Mouse (Mus musculus): ENCODE measurements around the gene Rnf212. TPM values are rescaled to one million over a fixed set of nuclear protein-coding genes. Genes with fewer than 3 reads are reported as not detected.

Rnf212 gene
- polyA plus RNA-seq, 1 experiment from 2014 or later, result not detected

DNA sequence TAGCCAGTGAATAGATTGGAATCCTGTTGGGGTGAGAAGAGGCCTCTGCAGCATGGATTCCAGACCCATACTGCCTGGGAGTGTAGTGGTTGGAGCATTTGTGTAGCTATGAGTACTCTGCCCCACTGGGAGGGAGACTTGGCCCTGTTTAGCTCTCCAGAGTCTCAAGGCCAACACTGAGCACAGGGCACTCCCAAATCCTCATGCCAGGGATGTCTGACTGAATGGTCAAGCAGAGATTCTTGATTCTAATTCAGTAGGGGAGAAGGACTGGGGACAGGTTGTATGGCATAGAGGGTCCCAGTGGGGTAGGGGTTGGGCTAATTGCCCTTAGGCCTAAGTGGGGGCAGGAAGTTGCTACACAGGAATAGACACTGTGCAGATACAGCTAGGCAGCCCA lies 61.1 kb downstream of the Rnf212 start:
- TF ChIP-seq CTCF (IDR thresholded peaks at IDR 0.05), result no peak
- in situ Hi-C loops (cut with MboI; ENCODE audit: low pct_unique_long_range_greater_than_20kb), result no loop called here
- POLR2A ChIA-PET, result interaction anchor here (1.1 kb wide), 1 partner anchor 15 kb away, joined by 5 read pairs; no protein-coding TSS in a partner anchor
- DNase-seq (ENCODE audit: low read depth, low spot score) (no peak), ATAC-seq (no peak)
- CTCF ChIA-PET, result interaction anchor here (1.0 to 3.9 kb wide), 3 partner anchors 12 to 22 kb away, joined by 3 to 23 read pairs (median 11); partner anchors contain the start of gene Fgfrl1
- H3K27me3 ChIP-seq, result no peaks in the 10 kb centered on the region

DNA sequence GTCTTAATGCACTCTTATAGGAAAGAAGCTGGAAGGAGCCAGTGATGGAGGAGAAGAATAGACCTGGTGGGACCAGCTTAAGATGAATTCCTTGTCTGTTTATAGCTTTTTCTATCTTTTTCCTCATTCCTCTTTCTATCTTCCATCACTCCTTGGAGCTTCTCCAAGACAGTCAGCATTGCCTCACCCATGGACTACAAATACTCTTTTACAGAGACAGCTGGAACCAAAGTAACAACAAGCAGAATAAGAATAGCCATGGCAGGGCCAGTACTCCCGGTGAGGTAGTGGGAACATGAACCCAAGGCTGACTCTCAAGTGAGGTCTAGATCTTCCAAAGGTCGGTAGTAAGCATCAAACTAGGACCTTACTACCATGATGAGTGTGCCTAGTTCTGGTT lies 61.7 kb downstream of the Rnf212 start:
- H3K27me3 ChIP-seq, result no peaks in the 10 kb centered on the region
- DNase-seq (ENCODE audit: low read depth, low spot score), result no peak
- ChIA-PET POLR2A (interaction anchor here (1.1 kb wide), 1 partner anchor 14 kb away, joined by 5 read pairs; no protein-coding TSS in a partner anchor), CTCF (interaction anchor here (1.0 to 3.9 kb wide), 3 partner anchors 13 to 21 kb away, joined by 3 to 23 read pairs (median 11); partner anchors contain the start of gene Fgfrl1)
- in situ Hi-C loops (cut with MboI; ENCODE audit: low pct_unique_long_range_greater_than_20kb), result no loop called here
- ATAC-seq, result no peak
- TF ChIP-seq CTCF (IDR thresholded peaks at IDR 0.05), result no peak

DNA sequence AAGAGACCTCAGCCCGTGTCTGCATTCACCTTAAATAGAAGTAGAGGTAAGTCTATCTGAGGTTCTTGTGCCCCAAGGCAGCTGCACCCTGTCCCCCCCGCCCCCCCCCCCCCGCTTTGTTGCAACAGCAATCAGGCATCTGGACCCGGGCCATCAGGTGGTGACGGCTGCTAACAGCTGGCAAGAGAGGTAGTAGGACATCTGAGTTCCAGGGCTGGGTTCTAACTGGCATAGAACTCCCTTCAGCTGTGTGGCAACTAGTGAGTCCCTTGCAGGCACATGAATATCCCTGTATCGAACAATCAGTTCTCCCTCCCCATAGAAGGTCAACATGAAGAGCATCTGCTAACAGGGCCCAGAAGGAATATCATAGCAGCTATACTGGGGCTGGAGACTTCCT lies 62.8 kb downstream of the Rnf212 start:
- DNase-seq (ENCODE audit: low read depth, low spot score), result no peak
- TF ChIP-seq CTCF (IDR thresholded peaks at IDR 0.05), result no peak
- no peak for ATAC-seq
- ChIA-PET CTCF (interaction anchor here (3.9 kb wide), 1 partner anchor 14 kb away, joined by 23 read pairs; no protein-coding TSS in a partner anchor), POLR2A (no interaction called here)
- no peaks in the 10 kb centered on the region for H3K27me3 ChIP-seq
- in situ Hi-C loops (cut with MboI; ENCODE audit: low pct_unique_long_range_greater_than_20kb), result no loop called here

DNA sequence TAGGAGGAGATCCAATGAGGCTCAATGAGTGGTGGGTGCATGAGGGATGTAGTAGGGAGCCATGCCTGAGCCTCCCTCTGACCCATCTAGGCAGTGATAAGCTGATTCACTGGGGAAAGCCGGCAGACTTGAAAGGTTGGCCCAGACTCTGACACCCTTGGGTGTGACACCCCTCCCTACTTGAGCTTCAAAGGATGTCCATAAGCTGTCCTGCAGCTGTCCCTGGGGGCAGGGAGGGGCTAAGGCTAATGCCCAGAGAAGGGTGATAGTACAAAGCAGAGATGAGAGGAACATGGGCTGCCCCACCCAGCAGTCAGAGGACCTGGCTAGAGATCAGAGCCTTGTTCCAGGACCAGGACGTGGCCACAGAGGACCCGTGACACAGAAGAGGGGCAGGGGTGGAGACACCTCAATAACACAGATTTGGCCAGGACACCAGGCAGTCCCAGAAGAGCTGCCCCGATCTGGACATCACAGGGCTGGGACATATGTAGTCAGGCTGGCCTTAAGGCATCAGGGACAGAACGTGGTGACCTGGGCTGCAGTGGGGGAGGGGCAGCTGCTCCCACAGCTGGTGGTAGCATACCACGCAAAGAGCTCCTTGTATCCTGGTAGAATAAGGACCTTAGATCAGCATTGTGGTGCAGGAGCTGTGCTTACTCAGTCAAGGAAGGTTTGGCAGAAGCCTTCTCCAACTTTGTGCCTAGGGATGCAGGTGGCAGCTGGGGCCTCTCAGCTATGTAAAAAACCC lies 65.6 kb downstream of the Rnf212 start:
- no peak for DNase-seq (ENCODE audit: low read depth, low spot score)
- POLR2A ChIA-PET, result interaction anchor here (0.7 kb wide), 1 partner anchor 8 kb away, joined by 4 read pairs; no protein-coding TSS in a partner anchor
- in situ Hi-C loops (cut with MboI; ENCODE audit: low pct_unique_long_range_greater_than_20kb), result no loop called here
- CTCF ChIA-PET, result interaction anchor here (1.4 to 3.6 kb wide), 2 partner anchors 11 to 18 kb away, joined by 4 to 18 read pairs; no protein-coding TSS in a partner anchor
- no peak for TF ChIP-seq CTCF (IDR thresholded peaks at IDR 0.05)
- no peaks in the 10 kb centered on the region for H3K27me3 ChIP-seq
- no peak for ATAC-seq

DNA sequence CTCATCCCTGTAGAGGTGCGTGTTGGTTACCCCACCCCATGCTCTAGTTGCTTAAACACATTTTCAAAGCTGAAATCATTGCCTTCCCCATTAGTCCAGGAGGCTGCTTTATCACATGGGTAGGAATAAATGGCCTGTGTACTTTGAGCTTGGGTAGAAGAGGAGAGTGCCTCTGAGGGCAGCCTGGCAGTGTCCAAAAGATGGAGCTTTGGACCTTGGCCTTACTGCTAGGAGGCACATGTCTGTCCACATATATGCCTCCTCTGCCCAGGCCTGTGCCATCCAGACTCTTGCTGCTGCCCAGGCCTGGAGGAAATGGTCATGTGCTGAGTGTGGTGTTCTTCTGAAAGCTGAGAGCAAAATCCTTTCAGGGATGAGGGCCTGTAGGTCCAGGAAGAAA lies 66.4 kb downstream of the Rnf212 start:
- ChIA-PET CTCF (interaction anchor here (1.4 to 3.6 kb wide), 3 partner anchors 9 to 17 kb away, joined by 4 to 18 read pairs (median 4); no protein-coding TSS in a partner anchor), POLR2A (interaction anchor here (0.7 to 1.0 kb wide), 2 partner anchors 9 kb away, joined by 3 to 4 read pairs; no protein-coding TSS in a partner anchor)
- in situ Hi-C loops (cut with MboI; ENCODE audit: low pct_unique_long_range_greater_than_20kb), result no loop called here

DNA sequence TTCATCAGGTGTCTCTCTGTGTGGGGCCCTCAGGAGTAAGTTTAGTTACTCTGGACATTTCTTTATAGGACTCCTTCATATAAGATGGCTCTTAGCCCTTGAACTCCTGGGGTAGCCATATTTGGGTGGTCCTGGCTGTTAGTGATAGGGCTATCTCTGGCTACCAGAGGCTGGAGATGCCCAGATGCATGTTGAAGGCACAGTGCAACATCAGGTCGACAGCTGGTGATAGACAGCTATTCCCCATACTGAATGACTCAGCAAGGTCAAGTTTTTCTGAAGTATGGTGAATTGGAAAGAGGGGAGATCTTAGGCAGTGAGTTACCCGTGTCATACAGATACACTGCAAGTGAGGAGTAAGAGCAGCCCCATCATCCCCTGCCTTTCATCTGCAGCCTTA lies 67.0 kb downstream of the Rnf212 start:
- DNase-seq (ENCODE audit: low read depth, low spot score) (no peak), ATAC-seq (no peak)
- CTCF ChIA-PET, result interaction anchor here (1.4 to 3.6 kb wide), 3 partner anchors 10 to 17 kb away, joined by 4 to 18 read pairs (median 4); no protein-coding TSS in a partner anchor
- no peak for TF ChIP-seq CTCF (IDR thresholded peaks at IDR 0.05)
- POLR2A ChIA-PET, result interaction anchor here (1.0 to 1.1 kb wide), 2 partner anchors 8 to 12 kb away, joined by 3 read pairs; no protein-coding TSS in a partner anchor
- no peaks in the 10 kb centered on the region for H3K27me3 ChIP-seq
- in situ Hi-C loops (cut with MboI; ENCODE audit: low pct_unique_long_range_greater_than_20kb), result no loop called here

More for the DNA sequence above, 66.4 kb downstream of the Rnf212 start:
- H3K27me3 ChIP-seq, result no peaks in the 10 kb centered on the region
- no peak for ATAC-seq
- no peak for DNase-seq (ENCODE audit: low read depth, low spot score)
- no peak for TF ChIP-seq CTCF (IDR thresholded peaks at IDR 0.05)

DNA sequence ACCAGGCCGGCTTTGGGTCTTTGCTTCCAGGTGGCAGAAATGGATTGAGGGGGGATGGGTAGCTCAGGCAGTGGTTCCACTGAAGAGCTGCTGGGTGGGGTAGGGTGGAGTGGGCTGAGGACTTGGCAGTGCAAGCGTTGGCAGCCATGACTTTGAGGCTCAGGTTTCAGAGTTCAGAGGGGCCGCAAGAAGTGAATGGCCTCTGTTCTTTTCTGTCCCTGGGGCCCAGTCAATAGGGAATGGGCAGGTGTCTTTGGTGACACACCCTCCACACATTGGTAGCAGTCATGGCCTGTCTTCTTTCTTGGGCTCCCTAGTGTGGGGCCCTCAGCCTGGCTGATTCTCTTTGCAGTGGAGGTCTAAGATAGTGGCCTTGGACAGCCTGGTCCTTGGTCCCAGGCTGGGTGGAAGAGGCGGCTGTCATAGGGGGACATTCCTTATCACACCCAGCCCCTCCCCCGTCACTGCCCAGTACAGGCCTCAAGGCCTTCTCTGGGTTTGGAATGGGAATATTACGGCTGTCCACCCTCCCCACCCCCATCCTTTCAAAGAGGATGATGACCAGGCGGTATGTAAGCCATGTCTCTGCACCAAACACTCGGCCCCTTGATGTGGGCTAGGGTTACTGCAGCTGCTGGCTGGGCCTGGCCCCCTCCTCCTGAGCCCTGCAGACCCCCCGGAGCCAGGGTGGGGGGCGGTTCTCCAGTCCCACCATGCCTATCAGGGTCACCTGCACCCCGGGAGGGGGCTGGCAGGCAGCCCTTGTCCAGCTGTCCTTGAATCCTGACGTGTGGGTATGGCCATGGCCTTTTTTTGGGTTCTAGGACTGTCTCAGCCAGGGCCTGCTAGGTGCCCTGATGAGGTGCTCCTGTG lies 70.8 kb downstream of the Rnf212 start:
- ChIA-PET CTCF (interaction anchor here (0.6 kb wide), 1 partner anchor 13 kb away, joined by 3 read pairs; no protein-coding TSS in a partner anchor), POLR2A (no interaction called here)
- DNase-seq (ENCODE audit: low read depth, low spot score), result no peak
- H3K27me3 ChIP-seq, result no peaks in the 10 kb centered on the region
- TF ChIP-seq CTCF (IDR thresholded peaks at IDR 0.05), result no peak
- no peak for ATAC-seq
- in situ Hi-C loops (cut with MboI; ENCODE audit: low pct_unique_long_range_greater_than_20kb), result no loop called here

DNA sequence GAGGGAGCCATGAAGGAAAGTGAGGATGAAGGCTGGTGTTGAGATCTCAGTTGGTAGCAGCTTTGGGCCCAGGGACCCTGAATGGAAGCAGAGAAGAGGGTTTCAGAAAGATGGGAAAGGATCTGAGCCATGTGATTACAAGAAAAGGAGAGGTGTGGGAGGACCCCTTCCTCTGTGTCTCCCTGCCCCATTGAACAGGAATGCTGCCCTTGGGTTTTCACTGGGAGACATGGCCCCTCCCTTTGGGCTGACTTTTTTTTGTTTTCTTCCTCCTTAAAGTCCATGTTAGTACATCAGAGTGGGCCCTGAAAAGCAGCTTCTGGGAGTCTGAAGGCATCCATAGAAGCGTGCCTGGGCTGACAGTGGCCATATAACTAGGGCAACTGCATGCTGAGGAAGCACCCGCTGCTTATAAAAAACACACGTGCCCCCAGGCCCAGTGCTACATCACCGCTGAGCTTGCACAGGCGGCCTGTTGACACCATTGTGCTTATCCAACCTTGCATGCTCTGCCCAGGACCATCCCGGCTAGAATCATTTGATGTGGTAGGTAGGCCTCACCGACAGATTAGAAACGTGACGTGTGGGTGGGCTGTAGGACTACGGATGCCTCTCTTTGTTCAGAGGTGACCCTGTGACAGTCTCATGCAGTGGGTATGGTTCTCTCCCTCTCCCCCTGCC lies 73.3 kb downstream of the Rnf212 start:
- ATAC-seq, result no peak
- no peak for DNase-seq (ENCODE audit: low read depth, low spot score)
- ChIA-PET POLR2A (interaction anchor here (1.4 kb wide), 1 partner anchor 9 kb away, joined by 3 read pairs; the partner anchor contains the start of gene Fgfrl1), CTCF (no interaction called here)
- TF ChIP-seq CTCF (IDR thresholded peaks at IDR 0.05), result no peak
- in situ Hi-C loops (cut with MboI; ENCODE audit: low pct_unique_long_range_greater_than_20kb), result no loop called here
- H3K27me3 ChIP-seq, result no peaks in the 10 kb centered on the region

DNA sequence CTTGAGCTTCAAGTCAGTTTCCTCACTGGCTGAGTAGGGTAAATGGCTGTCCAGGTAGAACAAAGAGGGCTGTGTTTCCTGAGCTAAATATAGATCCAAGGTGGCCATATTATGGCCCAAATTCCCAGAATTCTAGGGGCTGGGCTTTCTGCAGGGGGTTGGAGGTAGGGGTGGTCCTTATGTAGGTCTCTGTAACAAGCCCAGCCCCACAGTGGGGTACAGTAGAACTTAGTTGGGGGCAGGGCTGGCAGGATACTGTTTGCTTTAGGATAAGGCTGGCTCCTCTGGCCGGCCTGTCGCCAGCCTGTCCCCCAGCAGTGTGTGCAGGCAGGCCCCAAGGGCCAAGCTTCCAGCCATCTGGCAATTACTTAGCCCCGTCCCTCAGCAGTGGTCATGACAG lies 74.4 kb downstream of the Rnf212 start:
- no peaks in the 10 kb centered on the region for H3K27me3 ChIP-seq
- in situ Hi-C loops (cut with MboI; ENCODE audit: low pct_unique_long_range_greater_than_20kb), result no loop called here
- ChIA-PET CTCF (interaction anchor here (1.1 to 1.2 kb wide), 2 partner anchors 15 to 26 kb away, joined by 3 read pairs; no protein-coding TSS in a partner anchor), POLR2A (interaction anchor here (0.9 kb wide), 1 partner anchor 8 kb away, joined by 3 read pairs; no protein-coding TSS in a partner anchor)
- DNase-seq (ENCODE audit: low read depth, low spot score) (no peak), ATAC-seq (no peak)
- TF ChIP-seq CTCF (IDR thresholded peaks at IDR 0.05), result no peak
